Mouse (Mus musculus) lung, embryonic 15.5 days (tissue): ENCODE data around the gene Ldlr. TPM values are rescaled to one million over a fixed set of nuclear protein-coding genes. Genes with fewer than 3 reads are reported as not detected.

Source experiments
- ATAC-seq: fragments of 200-750 bp; cut with Nextera tagmentation; 2 replicates; pipeline ENCODE4 v1.8.0; 2017; ENCODE audit warnings: moderate number of reproducible peaks, borderline replicate concordance; ENCODE audit not compliant: low FRiP score, low TSS enrichment; ENCODE audit errors: extremely low read depth
- H3K27ac ChIP-seq: fragments of 300-500 bp; sonication (generic); 2 replicates; pipeline ENCODE4 v1.5.1; 2015; ENCODE audit warnings: moderate library complexity, mild to moderate bottlenecking, inconsistent platforms
- H3K27me3 ChIP-seq: fragments of 300-500 bp; sonication (generic); 2 replicates; pipeline ENCODE4 v1.6.1; 2015; ENCODE audit warnings: inconsistent platforms
- H3K36me3 ChIP-seq: fragments of 300-500 bp; sonication (generic); 2 replicates; pipeline ENCODE4 v1.6.1; 2015; ENCODE audit warnings: inconsistent platforms
- H3K4me1 ChIP-seq: fragments of 300-500 bp; sonication (generic); 2 replicates; pipeline ENCODE4 v1.6.1; 2015; ENCODE audit warnings: inconsistent platforms
- H3K4me2 ChIP-seq: fragments of 300-500 bp; sonication (generic); 2 replicates; pipeline ENCODE4 v1.6.1; 2015; ENCODE audit warnings: inconsistent platforms, mild to moderate bottlenecking, moderate library complexity
- H3K4me3 ChIP-seq: fragments of 300-500 bp; sonication (generic); 2 replicates; pipeline ENCODE4 v1.5.1; 2015; ENCODE audit warnings: mild to moderate bottlenecking, inconsistent platforms
- H3K9ac ChIP-seq: fragments of 300-500 bp; sonication (generic); 2 replicates; pipeline ENCODE4 v1.6.1; 2015; ENCODE audit warnings: inconsistent platforms
- H3K9me3 ChIP-seq: fragments of 300-500 bp; sonication (generic); 2 replicates; pipeline ENCODE4 v1.6.1; 2016; ENCODE audit warnings: inconsistent platforms
- WGBS: fragments of 180-500 bp; shearing (Covaris S2); methylation state at CpG from one replicate; pipeline ENCODE4 v1.1.7; 2015; 5-methylcytosine and 5-hydroxymethylcytosine counted together
- polyA plus RNA-seq: library from polyadenylated mRNA; unstranded; fragments of >200 nt; fragmentation: Nextera tagmentation; extraction: Ambion mirVana; gene quantifications from 2 replicates; pipeline ENCODE4 v1.2.1, GENCODE M21; 2015

The Ldlr gene
- polyA plus RNA-seq = 38.9 and 39.5 TPM in 2 replicates

GRCm38 (mm10) chr9:21723377-21724146 is at the start of gene Ldlr:
Gene Ldlr (plus strand): TSS chr9:21723483.
- WGBS = under 1% methylated on average over 47 of the region's 47 CpGs
- no peaks in the 10 kb centered on the region for H3K36me3 ChIP-seq
- H3K4me2 ChIP-seq = peak within 1 kb of the TSS; percentile 68
- peak within 1 kb of the TSS; percentile 64 for H3K4me3 ChIP-seq
- peaks cover 22% of the 10 kb centered on the region for H3K4me1 ChIP-seq
- peak within 1 kb of the TSS; percentile 95 for H3K27ac ChIP-seq
- H3K9ac ChIP-seq = peak within 1 kb of the TSS; percentile 60
- ATAC-seq = peak; percentile 90
- no peaks in the 10 kb centered on the region for H3K27me3 ChIP-seq
- H3K9me3 ChIP-seq = no peaks in the 10 kb centered on the region

GRCm38 (mm10) chr9:21677706-21678105 is 45.6 kb upstream of the Ldlr start:
- ATAC-seq = no peak
- 90% methylated on average over 17 of the region's 17 CpGs for WGBS

GRCm38 (mm10) chr9:21680448-21680847 is 42.8 kb upstream of the Ldlr start:
- no peak for ATAC-seq
- 87% methylated on average over 4 of the region's 4 CpGs for WGBS
- Histone ChIP-seq H3K4me1 (no peaks in the 10 kb centered on the region), H3K4me3 (no peak overlapping the region), H3K27ac (no peak overlapping the region), H3K9me3 (no peaks in the 10 kb centered on the region), H3K36me3 (peaks cover 93% of the 10 kb centered on the region), H3K4me2 (no peak overlapping the region), H3K9ac (no peak overlapping the region), H3K27me3 (no peaks in the 10 kb centered on the region)

More at GRCm38 (mm10) chr9:21677706-21678105, 45.6 kb upstream of the Ldlr start:
- Histone ChIP-seq H3K36me3 (peaks cover 94% of the 10 kb centered on the region), H3K27ac (no peak overlapping the region), H3K4me3 (no peak overlapping the region), H3K4me2 (no peak overlapping the region), H3K9me3 (no peaks in the 10 kb centered on the region), H3K4me1 (no peaks in the 10 kb centered on the region), H3K9ac (no peak overlapping the region), H3K27me3 (no peaks in the 10 kb centered on the region)

- H3K36me3 ChIP-seq = peaks cover 91% of the 10 kb centered on the region
These were observed 40.5 kb upstream of the Ldlr start for GRCm38 (mm10) chr9:21682827-21683226.

GRCm38 (mm10) chr9:21683897-21684296 is 39.4 kb upstream of the Ldlr start:
- no peak overlapping the region for H3K4me3 ChIP-seq
- no peak overlapping the region for H3K27ac ChIP-seq
- 79% methylated on average over 3 of the region's 3 CpGs for WGBS
- peaks cover 91% of the 10 kb centered on the region for H3K36me3 ChIP-seq
- no peaks in the 10 kb centered on the region for H3K4me1 ChIP-seq
- H3K9me3 ChIP-seq = no peaks in the 10 kb centered on the region
- no peak overlapping the region for H3K4me2 ChIP-seq
- ATAC-seq = no peak
- no peak overlapping the region for H3K9ac ChIP-seq
- H3K27me3 ChIP-seq = no peaks in the 10 kb centered on the region

More at GRCm38 (mm10) chr9:21682827-21683226, 40.5 kb upstream of the Ldlr start:
- Histone ChIP-seq H3K4me3 (no peak overlapping the region), H3K27me3 (no peaks in the 10 kb centered on the region), H3K4me2 (no peak overlapping the region), H3K4me1 (no peaks in the 10 kb centered on the region), H3K9me3 (no peaks in the 10 kb centered on the region), H3K9ac (no peak overlapping the region), H3K27ac (no peak overlapping the region)
- ATAC-seq = no peak
- 83% methylated on average over 4 of the region's 4 CpGs for WGBS

- no peak overlapping the region for H3K9ac ChIP-seq
- no peaks in the 10 kb centered on the region for H3K4me1 ChIP-seq
- no peak for ATAC-seq
- no peaks in the 10 kb centered on the region for H3K9me3 ChIP-seq
- 84% methylated on average over 7 of the region's 7 CpGs for WGBS
- no peaks in the 10 kb centered on the region for H3K27me3 ChIP-seq
- H3K36me3 ChIP-seq = peaks cover 93% of the 10 kb centered on the region
- H3K4me3 ChIP-seq = no peak overlapping the region
- H3K4me2 ChIP-seq = no peak overlapping the region
- H3K27ac ChIP-seq = no peak overlapping the region
These were observed 34.7 kb upstream of the Ldlr start for GRCm38 (mm10) chr9:21688554-21688953.

GRCm38 (mm10) chr9:21690031-21690430 is 33.3 kb upstream of the Ldlr start:
- no peak overlapping the region for H3K27ac ChIP-seq
- no peak overlapping the region for H3K4me2 ChIP-seq
- H3K9ac ChIP-seq = no peak overlapping the region
- no peaks in the 10 kb centered on the region for H3K27me3 ChIP-seq
- ATAC-seq = no peak
- H3K4me3 ChIP-seq = no peak overlapping the region
- no peaks in the 10 kb centered on the region for H3K9me3 ChIP-seq
- peaks cover 93% of the 10 kb centered on the region for H3K36me3 ChIP-seq
- WGBS = 76% methylated on average over 3 of the region's 3 CpGs
- H3K4me1 ChIP-seq = no peaks in the 10 kb centered on the region

GRCm38 (mm10) chr9:21691862-21692261 is 31.4 kb upstream of the Ldlr start:
- Histone ChIP-seq H3K4me1 (no peaks in the 10 kb centered on the region), H3K9ac (no peak overlapping the region), H3K36me3 (peaks cover 88% of the 10 kb centered on the region), H3K4me2 (no peak overlapping the region), H3K4me3 (no peak overlapping the region), H3K27me3 (no peaks in the 10 kb centered on the region), H3K27ac (no peak overlapping the region), H3K9me3 (no peaks in the 10 kb centered on the region)
- no peak for ATAC-seq
- 40% methylated on average over 2 of the region's 2 CpGs for WGBS

- ATAC-seq = no peak
- Histone ChIP-seq H3K9me3 (no peaks in the 10 kb centered on the region), H3K4me3 (no peak overlapping the region), H3K4me2 (no peak overlapping the region), H3K4me1 (no peaks in the 10 kb centered on the region), H3K27ac (no peak overlapping the region), H3K36me3 (peaks cover 88% of the 10 kb centered on the region), H3K9ac (no peak overlapping the region), H3K27me3 (no peaks in the 10 kb centered on the region)
- WGBS = 95% methylated on average over 4 of the region's 4 CpGs
These were observed 30.8 kb upstream of the Ldlr start for GRCm38 (mm10) chr9:21692491-21692890.

- H3K27ac ChIP-seq = no peak overlapping the region
- no peak for ATAC-seq
- peaks cover 81% of the 10 kb centered on the region for H3K36me3 ChIP-seq
- H3K27me3 ChIP-seq = no peaks in the 10 kb centered on the region
- no peak overlapping the region for H3K4me2 ChIP-seq
- H3K4me3 ChIP-seq = no peak overlapping the region
- H3K9me3 ChIP-seq = no peaks in the 10 kb centered on the region
- H3K4me1 ChIP-seq = no peaks in the 10 kb centered on the region
- H3K9ac ChIP-seq = no peak overlapping the region
These were observed 29.2 kb upstream of the Ldlr start for GRCm38 (mm10) chr9:21694071-21694470.

GRCm38 (mm10) chr9:21695229-21695792 is 28.0 kb upstream of the Ldlr start:
- no peak overlapping the region for H3K4me2 ChIP-seq
- no peak for ATAC-seq
- 86% methylated on average over 5 of the region's 5 CpGs for WGBS
- H3K9me3 ChIP-seq = no peaks in the 10 kb centered on the region
- H3K4me3 ChIP-seq = no peak overlapping the region
- no peaks in the 10 kb centered on the region for H3K27me3 ChIP-seq
- no peaks in the 10 kb centered on the region for H3K4me1 ChIP-seq
- H3K36me3 ChIP-seq = peaks cover 80% of the 10 kb centered on the region
- H3K9ac ChIP-seq = no peak overlapping the region
- no peak overlapping the region for H3K27ac ChIP-seq

GRCm38 (mm10) chr9:21697121-21697520 is 26.2 kb upstream of the Ldlr start:
- Histone ChIP-seq H3K9ac (no peak overlapping the region), H3K36me3 (peaks cover 84% of the 10 kb centered on the region), H3K4me1 (no peaks in the 10 kb centered on the region), H3K27ac (no peak overlapping the region), H3K4me2 (no peak overlapping the region), H3K27me3 (no peaks in the 10 kb centered on the region), H3K9me3 (no peaks in the 10 kb centered on the region), H3K4me3 (no peak overlapping the region)
- no peak for ATAC-seq
- WGBS = 80% methylated on average over 6 of the region's 6 CpGs
